Mouse (Mus musculus): ENCODE measurements around the gene Ppp2r2c.

DNA sequence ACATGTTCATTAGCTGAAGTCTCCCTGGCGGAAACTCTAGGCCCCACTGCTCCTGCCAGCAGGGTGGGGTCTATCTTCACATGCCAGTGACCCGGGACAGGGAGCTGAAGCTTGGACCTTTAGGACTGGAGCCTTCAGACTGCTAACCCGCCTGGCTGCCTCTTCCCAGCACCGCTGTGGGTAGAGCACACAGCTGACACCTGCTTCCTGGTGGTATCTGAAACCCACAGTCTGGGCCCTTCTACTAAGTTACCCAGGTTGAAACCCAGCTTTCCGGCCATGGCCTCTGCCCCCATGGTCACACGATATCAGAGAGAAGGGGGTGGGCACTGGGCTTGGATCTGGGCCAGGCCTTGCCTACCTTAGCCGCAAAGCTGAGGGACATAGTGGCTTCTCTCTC, 111.3 kb downstream of the Ppp2r2c start:
- TF ChIP-seq EP300 (IDR thresholded peaks at IDR 0.05; ENCODE audit: low read depth) (no peak), CTCF (IDR thresholded peaks at IDR 0.05; ENCODE audit: low read depth) (no peak)

Measured in liver, embryonic 14.5 days (tissue).